Mouse (Mus musculus) retina, adult 2 months (tissue): Measurements from ENCODE around the gene Elmod1.
A peak's percentile ranks its signal among the peaks of the same experiment; 100 is the strongest.

ENCODE experiments used
- DNase-seq: peaks from one replicate; pipeline ENCODE4 v3.0.0-alpha.2; 2012; ENCODE audit warnings: low read depth, low spot score

Gene Elmod1

GRCm38 (mm10) chr9:53910331-53910730 lies 64.8 kb downstream of the Elmod1 start:
- DNase-seq, result no peak

- DNase-seq, result no peak
Measured at GRCm38 (mm10) chr9:53906798-53907197, 68.3 kb downstream of the Elmod1 start.

GRCm38 (mm10) chr9:53905418-53905817 lies 69.7 kb downstream of the Elmod1 start:
- no peak for DNase-seq

GRCm38 (mm10) chr9:53903215-53903842 lies 71.8 kb downstream of the Elmod1 start:
- DNase-seq, result no peak

GRCm38 (mm10) chr9:53899836-53900235 lies 75.3 kb downstream of the Elmod1 start:
- no peak for DNase-seq

- no peak for DNase-seq
Measured at GRCm38 (mm10) chr9:53895827-53896226, 79.3 kb downstream of the Elmod1 start.

- DNase-seq, result peak; percentile 25
Measured at GRCm38 (mm10) chr9:53890075-53890474, 85.0 kb downstream of the Elmod1 start.

- DNase-seq, result no peak
Measured at GRCm38 (mm10) chr9:53883588-53884280, 91.4 kb downstream of the Elmod1 start.

GRCm38 (mm10) chr9:53877423-53877822 lies 97.7 kb downstream of the Elmod1 start:
- no peak for DNase-seq

- DNase-seq, result no peak
Measured at GRCm38 (mm10) chr9:53873239-53873638, 101.9 kb downstream of the Elmod1 start.
